Mouse (Mus musculus) erythroblast, embryonic 14.5 days (primary cell): ENCODE data around the gene Tusc2. TPM values are rescaled to one million over a fixed set of nuclear protein-coding genes. Genes with fewer than 3 reads are reported as not detected.
"Not testable (repeated sequence)": the region's sequence is repeated elsewhere in the genome, so short reads cannot be mapped to it uniquely, and the experiment has no call there.

Source experiments
- H3K27me3 ChIP-seq: 2 replicates; pipeline ENCODE4 v1.6.1; 2012; ENCODE audit warnings: inconsistent platforms; ENCODE audit not compliant: control insufficient read depth
- H3K36me3 ChIP-seq: 2 replicates; pipeline ENCODE4 v1.6.1; 2012; ENCODE audit warnings: mild to moderate bottlenecking, inconsistent platforms; ENCODE audit not compliant: control insufficient read depth
- H3K4me1 ChIP-seq: 2 replicates; pipeline ENCODE4 v1.6.1; 2012; ENCODE audit warnings: inconsistent platforms; ENCODE audit not compliant: control insufficient read depth
- H3K4me3 ChIP-seq: replicated peaks from 2 replicates; pipeline ENCODE3; 2012; ENCODE audit warnings: moderate library complexity, mild to moderate bottlenecking, inconsistent platforms
- H3K9me3 ChIP-seq: 2 replicates; pipeline ENCODE4 v1.6.1; 2012; ENCODE audit warnings: low read length, inconsistent platforms, mixed read lengths; ENCODE audit not compliant: control insufficient read depth
- GATA1 ChIP-seq: IDR thresholded peaks from 2 replicates; pipeline ENCODE4 v1.6.1; 2012; ENCODE audit warnings: low read length, inconsistent platforms, mixed read lengths
- TAL1 ChIP-seq: IDR thresholded peaks from 3 replicates; pipeline ENCODE4 v1.6.1; 2012; ENCODE audit warnings: low read length, inconsistent platforms, mixed read lengths
- polyA plus RNA-seq: library from polyadenylated mRNA; stranded (reverse); fragments of >175 nt; gene quantifications from 2 replicates; pipeline ENCODE4 v1.2.3, GENCODE M21; 2012

Tusc2 gene
- polyA plus RNA-seq, 1 experiment, result 3.7 TPM

DNA sequence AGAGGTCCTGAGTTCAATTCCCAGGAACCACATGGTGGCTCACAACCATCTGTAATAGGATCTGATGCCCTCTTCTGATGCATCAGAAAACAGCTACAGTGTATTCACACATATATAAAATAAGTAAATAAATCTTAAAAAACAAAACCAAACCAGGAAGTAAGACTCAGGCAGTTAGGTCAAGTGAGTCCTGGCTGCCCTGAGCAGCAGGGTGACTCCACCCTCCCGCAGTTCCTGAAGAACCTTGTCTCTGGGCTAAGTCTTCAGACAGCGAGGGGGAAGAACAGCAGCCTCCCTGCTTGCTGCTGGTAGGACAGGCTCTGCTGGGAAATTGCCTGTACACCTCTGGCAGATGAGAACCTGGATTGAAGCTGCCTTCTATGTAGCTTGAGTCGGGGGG, 6.7 kb upstream of the Tusc2 start:
- Histone ChIP-seq H3K36me3 (peaks cover 50% of the 10 kb centered on the region), H3K4me1 (peaks cover 64% of the 10 kb centered on the region), H3K4me3 (peak overlapping the region; percentile 99), H3K27me3 (peaks cover 14% of the 10 kb centered on the region), H3K9me3 (no peaks in the 10 kb centered on the region)
- TF ChIP-seq TAL1, result no peak
- no peak for TF ChIP-seq GATA1

- peaks cover 59% of the 10 kb centered on the region for H3K36me3 ChIP-seq
- H3K9me3 ChIP-seq, H3K27me3 ChIP-seq, H3K4me3 ChIP-seq: not testable (repeated sequence)
- peaks cover 84% of the 10 kb centered on the region for H3K4me1 ChIP-seq
Observed at GRCm38 (mm10) chr9:107565556-107565955, 2.5 kb downstream of the Tusc2 start.

GRCm38 (mm10) chr9:107566041-107566709, 3.1 kb downstream of the Tusc2 start:
- Histone ChIP-seq H3K27me3 (no peaks in the 10 kb centered on the region), H3K4me3 (no peak overlapping the region), H3K4me1 (peaks cover 90% of the 10 kb centered on the region), H3K9me3 (no peaks in the 10 kb centered on the region), H3K36me3 (peaks cover 59% of the 10 kb centered on the region)
- no peak for TF ChIP-seq GATA1
- no peak for TF ChIP-seq TAL1

DNA sequence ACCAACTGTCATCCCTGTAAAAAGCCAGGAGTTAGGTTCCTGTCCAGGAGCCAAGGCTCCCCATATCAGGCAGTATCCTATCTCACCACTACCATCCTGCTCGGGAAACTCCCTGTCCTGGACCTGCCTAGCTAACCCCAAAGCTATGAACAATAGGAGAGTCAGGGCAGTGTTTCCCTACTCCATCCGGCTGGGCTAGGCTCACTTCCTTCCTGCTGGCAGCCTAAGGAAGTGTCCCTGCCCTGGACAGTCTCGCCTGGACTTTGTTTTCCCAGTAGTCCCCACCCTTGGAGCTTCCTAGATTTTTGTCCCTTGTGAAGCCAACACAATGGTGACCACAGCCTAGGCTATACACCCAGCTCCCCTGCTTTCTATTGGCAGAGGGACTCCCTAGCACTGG, 3.8 kb downstream of the Tusc2 start:
- Histone ChIP-seq H3K4me1 (peaks cover 95% of the 10 kb centered on the region), H3K27me3 (no peaks in the 10 kb centered on the region), H3K9me3 (no peaks in the 10 kb centered on the region), H3K4me3 (no peak overlapping the region), H3K36me3 (peaks cover 59% of the 10 kb centered on the region)
- no peak for TF ChIP-seq TAL1
- TF ChIP-seq GATA1, result no peak

DNA sequence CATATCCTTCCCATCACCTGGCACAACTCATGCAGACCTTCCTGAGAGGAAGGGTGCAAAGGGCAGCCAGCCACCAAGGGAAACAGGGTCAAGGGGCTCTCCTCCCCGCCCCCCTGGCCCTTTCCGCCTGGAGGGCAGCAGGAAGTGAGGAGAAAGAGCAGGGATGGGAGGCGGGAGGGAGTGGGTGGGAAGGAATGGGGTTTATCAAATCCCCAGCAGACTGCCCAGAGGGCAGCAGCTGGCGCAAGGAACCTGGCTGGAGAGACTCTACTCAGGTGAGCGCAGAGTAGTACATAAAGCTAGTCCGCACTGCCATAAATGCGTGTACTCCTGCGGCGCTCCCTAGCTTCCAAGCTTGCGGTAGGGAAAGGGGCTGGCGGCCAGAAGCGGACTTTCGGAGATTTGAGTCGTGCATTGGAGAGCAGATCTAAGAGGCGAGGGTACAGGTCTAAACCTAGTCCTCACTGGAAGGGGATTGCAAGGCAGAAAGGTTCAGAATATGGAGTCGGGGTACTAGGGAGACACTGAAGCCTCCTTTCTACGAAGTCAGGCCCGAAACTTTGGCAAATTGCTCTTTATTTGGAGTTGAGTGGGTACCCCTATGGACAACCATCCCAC, 4.8 kb downstream of the Tusc2 start, which contains the start of gene Hyal2:
Hyal2 (plus strand) TSS at position 244 of the 618 bp plus-strand sequence.
- H3K9me3 ChIP-seq, result no peaks in the 10 kb centered on the region
- peaks cover 95% of the 10 kb centered on the region for H3K4me1 ChIP-seq
- no peak for TF ChIP-seq TAL1
- no peak for TF ChIP-seq GATA1
- H3K27me3 ChIP-seq, result no peaks in the 10 kb centered on the region
- H3K4me3 ChIP-seq, result peak within 1 kb of the TSS; percentile 93
- peaks cover 60% of the 10 kb centered on the region for H3K36me3 ChIP-seq

DNA sequence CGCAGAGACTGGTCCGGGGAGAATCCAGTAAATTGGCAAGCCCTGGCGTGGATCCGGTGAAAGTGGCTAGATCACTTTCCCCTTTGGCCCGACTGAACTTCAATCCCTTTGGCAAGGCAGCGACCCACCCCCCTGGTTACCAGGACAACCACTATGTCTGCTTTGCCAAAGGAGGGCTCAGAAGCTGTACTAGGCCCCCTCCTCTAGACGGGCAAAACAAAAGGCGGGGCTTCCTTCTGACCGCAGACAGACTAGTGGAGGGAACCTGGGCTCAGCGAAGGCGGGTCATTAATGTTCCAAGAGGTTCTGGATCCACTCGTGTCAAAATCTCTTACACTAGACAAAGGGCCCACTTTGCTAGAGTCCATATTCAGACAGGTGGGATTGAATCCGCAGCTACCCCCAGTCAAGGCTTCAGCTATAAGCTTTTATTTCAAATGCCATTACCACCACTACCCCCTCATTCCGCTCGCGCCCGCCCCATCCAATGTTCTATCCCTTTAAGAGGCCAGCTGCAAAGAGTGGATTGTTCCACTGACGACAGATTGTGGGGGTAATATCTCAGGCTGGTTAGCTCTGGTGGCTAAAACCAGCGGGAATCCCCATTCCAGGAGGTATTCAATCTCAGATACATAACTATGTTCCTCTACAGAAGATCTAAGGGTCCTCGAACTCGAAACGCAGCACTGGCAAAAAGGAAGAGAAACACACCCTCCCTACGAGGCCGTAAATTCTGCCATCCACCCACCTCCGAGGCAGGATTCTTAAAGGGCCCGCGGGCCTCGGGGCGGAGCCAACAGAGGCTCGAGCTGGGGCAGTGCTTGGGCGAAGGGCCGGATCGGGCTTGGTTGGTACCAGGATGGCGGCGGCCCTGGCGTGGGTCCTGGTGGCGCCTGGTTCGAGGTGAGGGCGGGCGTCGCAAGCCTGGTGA, 5.5 kb downstream of the Tusc2 start:
- Histone ChIP-seq H3K4me1 (peaks cover 97% of the 10 kb centered on the region), H3K4me3 (peak overlapping the region; percentile 93), H3K9me3 (no peaks in the 10 kb centered on the region), H3K27me3 (no peaks in the 10 kb centered on the region), H3K36me3 (peaks cover 68% of the 10 kb centered on the region)
- TF ChIP-seq GATA1, result no peak
- no peak for TF ChIP-seq TAL1

DNA sequence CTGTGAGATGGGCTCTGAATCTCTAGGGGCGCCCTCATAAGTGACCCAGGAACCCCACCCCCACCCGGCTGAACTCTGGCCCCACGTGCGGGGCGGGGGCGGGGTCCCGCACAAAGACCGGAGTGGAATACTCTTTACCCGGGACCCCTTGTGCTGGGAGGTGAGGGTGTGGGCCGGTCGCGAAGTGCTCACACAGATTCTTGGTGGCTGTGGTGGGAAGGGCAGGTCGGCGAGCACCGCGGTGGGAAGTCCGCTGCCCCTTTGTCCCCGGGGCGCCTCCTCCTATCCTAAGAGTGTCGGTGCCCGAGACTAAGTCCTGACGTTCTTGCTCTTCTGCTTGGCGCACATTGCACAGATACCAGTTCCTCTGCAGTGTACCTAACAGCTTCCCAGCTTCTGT, 6.2 kb downstream of the Tusc2 start:
- Histone ChIP-seq H3K4me1 (peaks cover 91% of the 10 kb centered on the region), H3K4me3 (peak overlapping the region; percentile 93), H3K36me3 (peaks cover 67% of the 10 kb centered on the region), H3K27me3 (no peaks in the 10 kb centered on the region), H3K9me3 (no peaks in the 10 kb centered on the region)
- TF ChIP-seq TAL1 (no peak), GATA1 (no peak)

GRCm38 (mm10) chr9:107570016-107570415, 7.0 kb downstream of the Tusc2 start:
- Histone ChIP-seq H3K36me3 (peaks cover 65% of the 10 kb centered on the region), H3K4me3 (peak overlapping the region; percentile 93), H3K27me3 (no peaks in the 10 kb centered on the region), H3K9me3 (no peaks in the 10 kb centered on the region), H3K4me1 (peaks cover 88% of the 10 kb centered on the region)
- TF ChIP-seq GATA1 (no peak), TAL1 (no peak)

DNA sequence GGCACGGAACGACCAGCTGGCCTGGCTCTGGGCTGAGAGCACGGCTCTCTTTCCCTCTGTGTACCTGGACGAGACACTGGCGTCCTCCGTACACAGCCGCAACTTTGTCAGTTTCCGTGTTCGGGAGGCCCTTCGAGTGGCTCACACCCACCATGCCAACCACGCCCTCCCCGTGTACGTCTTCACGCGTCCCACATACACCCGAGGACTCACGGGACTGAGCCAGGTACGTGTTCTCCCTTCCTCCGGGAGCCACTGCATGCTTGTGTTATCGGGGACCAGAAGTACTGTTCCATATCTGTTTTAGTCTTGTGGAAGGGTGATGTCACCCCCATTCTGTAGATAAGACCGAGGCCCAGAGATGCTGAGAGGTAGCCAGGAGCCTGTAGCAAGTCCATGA, 7.8 kb downstream of the Tusc2 start:
- TF ChIP-seq GATA1 (peak; percentile 69), TAL1 (peak; percentile 54)
- H3K9me3 ChIP-seq, result no peaks in the 10 kb centered on the region
- H3K27me3 ChIP-seq, result no peaks in the 10 kb centered on the region
- peak overlapping the region; percentile 93 for H3K4me3 ChIP-seq
- peaks cover 88% of the 10 kb centered on the region for H3K4me1 ChIP-seq
- H3K36me3 ChIP-seq, result peaks cover 59% of the 10 kb centered on the region
